Mouse (Mus musculus): ENCODE measurements around the gene Atp9a.

- TF ChIP-seq CTCF (IDR thresholded peaks at IDR 0.05) = no peak
- TF ChIP-seq EP300 (IDR thresholded peaks at IDR 0.05) = no peak
These were observed 31.2 kb downstream of the Atp9a start for GRCm38 (mm10) chr2:168710979-168711378.
